Mouse (Mus musculus) kidney, adult 11 months (tissue): Measurements from ENCODE around the gene Nrsn2.

Experiments
- DNase-seq: peaks from one replicate; pipeline ENCODE4 v3.0.0; 2022

Gene Nrsn2

GRCm38 (mm10) chr2:152338319-152338718 lies 38.1 kb downstream of the Nrsn2 start:
- DNase-seq: no peak

GRCm38 (mm10) chr2:152337591-152338212 lies 38.7 kb downstream of the Nrsn2 start:
- DNase-seq: no peak

GRCm38 (mm10) chr2:152336856-152337255 lies 39.6 kb downstream of the Nrsn2 start:
- DNase-seq: peak; percentile 31

GRCm38 (mm10) chr2:152335289-152335820 lies 41.1 kb downstream of the Nrsn2 start:
- no peak for DNase-seq

GRCm38 (mm10) chr2:152333345-152334006 lies 43.0 kb downstream of the Nrsn2 start:
- DNase-seq: no peak

GRCm38 (mm10) chr2:152332101-152332825 lies 44.2 kb downstream of the Nrsn2 start, which contains the start of gene Rbck1:
Gene Rbck1 (minus strand): TSS chr2:152332653.
- DNase-seq: peak; percentile 95

- DNase-seq: no peak
Measured at GRCm38 (mm10) chr2:152330858-152331423, 45.5 kb downstream of the Nrsn2 start.

- DNase-seq: no peak
Measured at GRCm38 (mm10) chr2:152327980-152328379, 48.5 kb downstream of the Nrsn2 start.

GRCm38 (mm10) chr2:152326654-152327053 lies 49.8 kb downstream of the Nrsn2 start:
- no peak for DNase-seq

GRCm38 (mm10) chr2:152326157-152326556 lies 50.3 kb downstream of the Nrsn2 start:
- no peak for DNase-seq

- DNase-seq: no peak
Measured at GRCm38 (mm10) chr2:152324842-152325241, 51.6 kb downstream of the Nrsn2 start.

- no peak for DNase-seq
Measured at GRCm38 (mm10) chr2:152323971-152324370, 52.5 kb downstream of the Nrsn2 start.

- DNase-seq: no peak
Measured at GRCm38 (mm10) chr2:152322198-152322597, 54.2 kb downstream of the Nrsn2 start.

GRCm38 (mm10) chr2:152321558-152321957 lies 54.9 kb downstream of the Nrsn2 start:
- no peak for DNase-seq
